Mouse (Mus musculus): Measurements from ENCODE around the gene Gm27021. TPM values are rescaled to one million over a fixed set of nuclear protein-coding genes. Genes with fewer than 3 reads are reported as not detected.

Gm27021 gene
- polyA plus RNA-seq, 1 experiment: not detected

DNA sequence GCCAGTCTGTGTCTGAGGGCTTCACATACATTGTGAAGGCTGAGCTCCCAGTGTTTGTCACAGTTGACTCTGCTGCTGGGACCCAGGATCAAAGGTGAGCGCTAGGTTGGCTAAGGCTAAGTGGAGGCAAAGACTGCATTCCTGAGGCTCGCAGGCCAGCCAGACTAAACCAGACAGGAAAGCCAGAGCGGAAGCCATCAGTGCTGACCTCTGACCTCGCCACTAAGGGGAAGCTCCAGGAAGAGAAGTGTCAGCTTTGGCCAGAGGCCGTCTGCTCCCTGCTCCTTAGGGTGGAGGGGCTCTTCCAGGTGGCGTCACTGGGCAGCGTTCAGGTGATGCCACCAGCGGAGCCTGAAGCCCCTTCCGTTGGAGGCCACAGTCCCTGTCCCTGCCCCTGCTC is 92.1 kb downstream of the Gm27021 start:
- Histone ChIP-seq H3K27ac (ENCODE audit: insufficient read depth, low read length) (no peak overlapping the region), H3K4me3 (ENCODE audit: insufficient read depth, low read length) (no peak overlapping the region), H3K4me1 (ENCODE audit: control insufficient read depth, insufficient read depth, low read length) (peaks cover 4% of the 10 kb centered on the region; the same call in 1 of the 2 replicates)
- no peak for TF ChIP-seq CTCF (IDR thresholded peaks at IDR 0.05; ENCODE audit: borderline replicate concordance, insufficient read depth, low read length)
- TF ChIP-seq POLR2A (IDR thresholded peaks at IDR 0.05; ENCODE audit: low read depth, low read length): no peak

DNA sequence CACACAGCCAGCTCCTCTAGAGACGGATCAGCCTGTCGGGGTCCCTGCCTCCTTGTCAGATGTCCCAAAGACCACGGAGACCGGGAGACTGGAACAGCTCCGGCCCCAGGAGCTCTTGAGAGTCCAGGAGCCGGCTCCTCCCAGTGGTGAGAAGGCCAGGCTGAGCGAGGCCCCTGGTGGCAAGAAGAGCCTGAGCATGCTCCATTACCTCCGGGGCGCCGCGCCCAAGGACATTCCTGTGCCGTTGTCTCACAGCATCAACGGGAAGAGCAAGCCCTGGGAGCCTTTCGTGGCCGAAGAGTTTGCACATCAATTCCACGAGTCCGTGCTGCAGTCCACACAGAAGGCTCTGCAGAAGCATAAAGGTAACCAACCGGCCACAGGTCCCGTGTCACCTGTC is 92.9 kb downstream of the Gm27021 start:
- Histone ChIP-seq H3K27ac (ENCODE audit: insufficient read depth, low read length) (no peak overlapping the region), H3K4me3 (ENCODE audit: insufficient read depth, low read length) (no peak overlapping the region), H3K4me1 (ENCODE audit: control insufficient read depth, insufficient read depth, low read length) (peaks cover 4% of the 10 kb centered on the region; the same call in 1 of the 2 replicates)
- TF ChIP-seq CTCF (IDR thresholded peaks at IDR 0.05; ENCODE audit: borderline replicate concordance, insufficient read depth, low read length): no peak
- no peak for TF ChIP-seq POLR2A (IDR thresholded peaks at IDR 0.05; ENCODE audit: low read depth, low read length)

DNA sequence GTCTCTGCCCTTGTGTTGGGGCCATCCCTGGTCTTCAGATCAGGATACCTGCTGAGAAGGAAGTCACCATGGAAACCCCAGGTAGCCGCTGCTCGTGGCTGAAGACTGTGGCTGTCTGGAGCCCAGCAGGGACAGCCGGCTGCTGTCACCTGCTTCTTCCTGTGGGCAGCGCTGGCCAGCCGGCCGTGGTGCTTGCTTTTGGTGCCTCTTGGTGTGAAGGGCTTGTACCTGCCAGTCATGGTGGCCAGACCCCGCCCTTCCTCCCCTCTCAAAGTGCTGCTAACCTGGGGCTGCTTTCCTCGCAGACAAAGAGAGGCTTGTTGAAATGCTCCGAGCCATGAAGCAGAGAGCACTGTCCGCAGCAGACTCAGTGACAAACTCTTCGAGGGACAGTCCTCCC is 94.0 kb downstream of the Gm27021 start:
- TF ChIP-seq CTCF (IDR thresholded peaks at IDR 0.05; ENCODE audit: borderline replicate concordance, insufficient read depth, low read length) (no peak), POLR2A (IDR thresholded peaks at IDR 0.05; ENCODE audit: low read depth, low read length) (no peak)
- Histone ChIP-seq H3K27ac (ENCODE audit: insufficient read depth, low read length) (no peak overlapping the region), H3K4me3 (ENCODE audit: insufficient read depth, low read length) (no peak overlapping the region), H3K4me1 (ENCODE audit: control insufficient read depth, insufficient read depth, low read length) (peaks cover 4% of the 10 kb centered on the region; the same call in 1 of the 2 replicates)

DNA sequence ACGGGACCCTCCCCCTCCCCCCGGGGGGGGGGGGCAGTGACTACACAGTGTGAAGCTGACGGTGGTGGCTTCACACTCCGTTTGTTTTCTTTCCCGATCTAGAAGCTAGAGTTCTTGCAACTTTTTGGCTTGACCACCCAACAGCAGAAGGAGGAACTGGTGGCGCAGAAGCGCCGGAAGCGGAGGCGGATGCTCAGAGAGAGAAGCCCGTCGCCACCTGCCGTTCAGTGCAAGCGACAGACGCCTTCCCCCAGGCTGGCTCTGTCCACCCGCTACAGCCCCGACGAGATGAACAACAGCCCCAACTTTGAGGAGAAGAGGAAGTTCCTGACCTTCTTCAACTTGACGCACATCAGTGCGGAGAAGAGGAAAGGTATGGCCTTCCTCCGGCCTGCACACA is 95.3 kb downstream of the Gm27021 start:
- no peak overlapping the region for H3K27ac ChIP-seq (ENCODE audit: insufficient read depth, low read length)
- peaks cover 4% of the 10 kb centered on the region; the same call in 1 of the 2 replicates for H3K4me1 ChIP-seq (ENCODE audit: control insufficient read depth, insufficient read depth, low read length)
- no peak overlapping the region for H3K4me3 ChIP-seq (ENCODE audit: insufficient read depth, low read length)
- TF ChIP-seq CTCF (IDR thresholded peaks at IDR 0.05; ENCODE audit: borderline replicate concordance, insufficient read depth, low read length) (no peak), POLR2A (IDR thresholded peaks at IDR 0.05; ENCODE audit: low read depth, low read length) (no peak)

DNA sequence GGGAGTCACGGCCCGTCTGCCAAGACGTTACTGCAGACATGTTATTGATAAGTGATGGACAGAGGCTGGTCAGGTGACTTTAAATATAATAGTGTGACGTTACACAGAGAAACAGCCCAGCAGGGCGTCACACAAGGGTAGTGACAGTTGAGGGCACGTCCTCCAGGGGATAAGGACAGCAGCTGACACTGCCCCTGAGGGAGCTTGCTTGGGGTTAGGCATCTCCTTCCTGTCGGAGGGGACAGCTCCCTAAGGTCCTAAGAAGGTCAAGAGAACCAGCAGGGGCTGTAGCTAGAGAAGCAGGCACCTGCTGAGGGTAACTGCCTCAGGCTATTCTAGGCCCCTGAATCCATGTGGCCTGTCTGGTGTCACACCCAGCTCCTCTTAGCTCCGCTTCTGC is 96.3 kb downstream of the Gm27021 start:
- Histone ChIP-seq H3K4me1 (ENCODE audit: control insufficient read depth, insufficient read depth, low read length) (peaks cover 4% of the 10 kb centered on the region; the same call in 1 of the 2 replicates), H3K27ac (ENCODE audit: insufficient read depth, low read length) (no peak overlapping the region), H3K4me3 (ENCODE audit: insufficient read depth, low read length) (no peak overlapping the region)
- no peak for TF ChIP-seq CTCF (IDR thresholded peaks at IDR 0.05; ENCODE audit: borderline replicate concordance, insufficient read depth, low read length)
- TF ChIP-seq POLR2A (IDR thresholded peaks at IDR 0.05; ENCODE audit: low read depth, low read length): no peak

DNA sequence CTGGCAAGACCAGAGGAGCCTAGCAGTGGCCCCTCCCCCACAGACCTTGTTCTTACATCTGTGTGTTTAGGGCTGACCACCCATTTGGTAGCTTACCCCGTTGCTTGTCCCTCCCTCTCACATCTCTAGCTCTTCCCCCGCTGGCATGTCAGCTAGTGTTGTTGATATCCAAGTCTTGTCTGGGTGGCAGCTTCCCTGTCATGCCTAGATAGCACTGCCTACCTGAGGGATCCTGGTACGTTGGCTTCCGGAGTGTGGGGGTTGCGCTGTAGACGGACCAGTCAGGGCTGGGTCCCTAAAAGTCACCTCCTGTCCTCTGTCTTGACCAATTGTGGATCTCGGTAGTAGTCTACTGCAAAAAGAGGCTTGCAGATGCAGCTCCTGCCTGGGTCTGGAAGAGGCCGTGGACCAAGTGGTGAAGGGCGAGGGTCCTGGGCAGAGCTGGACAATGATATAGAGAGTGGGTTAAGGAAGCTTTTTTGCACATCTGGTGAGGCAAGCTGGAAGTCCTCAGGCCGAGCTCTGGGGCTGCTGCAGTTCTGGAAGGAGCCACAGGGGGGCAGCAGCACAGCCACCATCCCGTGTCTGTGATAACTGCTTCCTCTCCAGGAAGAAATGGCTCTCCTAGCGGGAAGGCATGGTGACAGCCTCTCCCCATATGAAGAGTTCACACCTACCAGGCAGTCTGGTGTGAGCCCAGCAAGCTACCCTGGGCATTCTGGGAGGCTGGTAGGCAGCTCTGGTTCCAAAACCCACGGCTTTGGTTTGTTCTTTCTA is 97.8 kb downstream of the Gm27021 start:
- TF ChIP-seq POLR2A (IDR thresholded peaks at IDR 0.05; ENCODE audit: low read depth, low read length) (no peak), CTCF (IDR thresholded peaks at IDR 0.05; ENCODE audit: borderline replicate concordance, insufficient read depth, low read length) (peak; percentile 77)
- Histone ChIP-seq H3K4me3 (ENCODE audit: insufficient read depth, low read length) (no peak overlapping the region), H3K27ac (ENCODE audit: insufficient read depth, low read length) (no peak overlapping the region), H3K4me1 (ENCODE audit: control insufficient read depth, insufficient read depth, low read length) (peaks cover 8% of the 10 kb centered on the region)

DNA sequence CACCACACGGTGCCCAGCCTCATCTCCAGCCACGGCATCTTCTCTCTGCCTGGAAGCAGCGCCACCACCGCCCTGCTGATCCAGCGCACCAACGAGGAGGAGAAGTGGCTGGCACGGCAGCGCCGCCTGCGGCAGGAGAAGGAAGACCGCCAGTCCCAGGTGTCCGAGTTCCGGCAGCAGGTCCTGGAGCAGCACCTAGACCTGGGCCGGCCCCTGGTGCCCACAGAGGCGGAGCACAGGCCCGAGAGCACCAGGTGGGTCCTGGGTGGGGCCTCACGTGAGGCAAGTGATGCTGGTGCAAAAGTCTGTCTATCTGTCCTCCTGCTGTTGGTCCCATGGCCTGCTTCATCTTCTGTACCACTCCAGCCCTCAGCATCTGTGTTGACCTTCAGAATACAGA is 98.8 kb downstream of the Gm27021 start:
- Histone ChIP-seq H3K27ac (ENCODE audit: insufficient read depth, low read length) (no peak overlapping the region), H3K4me1 (ENCODE audit: control insufficient read depth, insufficient read depth, low read length) (peaks cover 7% of the 10 kb centered on the region), H3K4me3 (ENCODE audit: insufficient read depth, low read length) (no peak overlapping the region)
- TF ChIP-seq POLR2A (IDR thresholded peaks at IDR 0.05; ENCODE audit: low read depth, low read length) (no peak), CTCF (IDR thresholded peaks at IDR 0.05; ENCODE audit: borderline replicate concordance, insufficient read depth, low read length) (no peak)

DNA sequence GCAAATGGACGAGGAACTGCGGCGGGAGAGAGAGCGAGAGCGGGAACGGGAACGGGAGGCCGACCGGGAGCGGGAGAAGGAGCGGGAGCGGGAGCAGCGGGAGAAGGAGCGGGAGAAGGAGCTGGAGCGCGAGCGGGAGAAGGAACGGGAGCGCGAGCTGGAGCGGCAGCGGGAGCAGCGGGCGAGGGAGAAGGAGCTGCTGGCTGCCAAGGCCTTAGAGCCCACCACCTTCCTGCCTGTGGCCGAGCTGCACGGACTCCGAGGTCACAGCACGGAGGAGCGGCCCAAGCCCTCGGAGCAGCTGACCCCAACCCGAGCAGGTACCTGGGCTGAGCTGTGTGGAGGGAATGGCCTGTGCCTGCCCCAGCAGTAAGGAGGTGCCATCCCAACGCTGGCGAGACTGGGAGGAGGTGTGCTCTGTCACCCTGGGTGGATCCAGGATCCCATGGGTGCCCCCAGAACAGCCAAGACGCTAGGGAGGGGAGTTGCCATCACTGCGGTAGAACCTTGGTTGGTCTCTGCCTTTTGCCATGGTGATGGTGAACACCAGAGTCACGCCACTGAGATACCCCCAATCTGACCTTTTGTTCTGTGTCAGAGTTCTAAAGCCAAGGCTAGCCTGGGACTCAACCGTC is 99.6 kb downstream of the Gm27021 start:
- TF ChIP-seq POLR2A (IDR thresholded peaks at IDR 0.05; ENCODE audit: low read depth, low read length) (no peak), CTCF (IDR thresholded peaks at IDR 0.05; ENCODE audit: borderline replicate concordance, insufficient read depth, low read length) (no peak)
- peaks cover 7% of the 10 kb centered on the region for H3K4me1 ChIP-seq (ENCODE audit: control insufficient read depth, insufficient read depth, low read length)
- H3K4me3 ChIP-seq (ENCODE audit: insufficient read depth, low read length): no peak overlapping the region
- no peak overlapping the region for H3K27ac ChIP-seq (ENCODE audit: insufficient read depth, low read length)

DNA sequence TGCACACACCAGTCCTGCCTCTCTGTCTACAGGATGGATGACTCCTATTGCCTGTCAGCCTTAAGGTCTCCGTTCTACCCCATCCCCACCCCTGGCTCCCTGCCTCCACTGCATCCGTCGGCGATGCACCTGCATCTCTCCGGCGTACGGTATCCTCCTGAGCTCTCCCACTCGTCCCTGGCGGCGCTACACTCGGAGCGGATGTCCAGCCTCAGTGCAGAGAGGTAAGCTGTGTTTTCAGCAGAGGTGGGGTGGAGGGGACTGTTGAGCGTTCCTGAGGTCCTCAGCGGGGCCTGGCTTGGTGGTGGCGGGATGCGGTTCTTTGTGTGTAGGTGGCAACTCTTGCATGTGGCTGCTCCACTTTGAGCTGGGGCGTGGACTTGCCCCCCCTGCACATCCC is 100.1 kb downstream of the Gm27021 start:
- TF ChIP-seq CTCF (IDR thresholded peaks at IDR 0.05; ENCODE audit: borderline replicate concordance, insufficient read depth, low read length) (no peak), POLR2A (IDR thresholded peaks at IDR 0.05; ENCODE audit: low read depth, low read length) (no peak)
- Histone ChIP-seq H3K27ac (ENCODE audit: insufficient read depth, low read length) (no peak overlapping the region), H3K4me3 (ENCODE audit: insufficient read depth, low read length) (no peak overlapping the region), H3K4me1 (ENCODE audit: control insufficient read depth, insufficient read depth, low read length) (peaks cover 12% of the 10 kb centered on the region)

DNA sequence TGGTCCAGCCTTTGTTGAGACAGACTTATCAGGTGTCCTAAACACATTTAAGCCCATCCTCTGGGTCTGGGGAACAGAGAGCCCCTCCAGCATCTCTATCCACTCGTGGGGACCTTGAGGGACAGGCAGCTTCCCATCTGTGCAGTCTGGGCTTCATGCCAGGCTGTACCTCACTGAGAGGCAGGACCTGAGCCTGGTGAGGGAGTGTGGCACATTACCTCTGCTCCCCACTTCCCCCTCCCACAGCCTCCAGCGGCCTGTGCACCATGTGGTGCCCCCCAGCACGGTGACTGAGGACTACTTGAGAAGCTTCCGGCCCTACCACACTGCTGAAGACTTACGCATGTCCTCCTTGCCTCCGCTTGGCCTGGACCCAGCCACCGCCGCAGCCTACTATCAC is 101.2 kb downstream of the Gm27021 start:
- TF ChIP-seq CTCF (IDR thresholded peaks at IDR 0.05; ENCODE audit: borderline replicate concordance, insufficient read depth, low read length): no peak
- TF ChIP-seq POLR2A (IDR thresholded peaks at IDR 0.05; ENCODE audit: low read depth, low read length): no peak
- Histone ChIP-seq H3K4me3 (ENCODE audit: insufficient read depth, low read length) (no peak overlapping the region), H3K4me1 (ENCODE audit: control insufficient read depth, insufficient read depth, low read length) (peaks cover 13% of the 10 kb centered on the region)

More for the DNA sequence above, 101.2 kb downstream of the Gm27021 start:
- no peak overlapping the region for H3K27ac ChIP-seq (ENCODE audit: insufficient read depth, low read length)
